Mouse (Mus musculus) neural tube, embryonic 13.5 days (tissue): ENCODE measurements at regions not wholly inside any gene's neighbourhood (a gene's known extent, or its start where the extent isn't known, plus 50 kb on each side); places are given as distances from the start of the nearest gene placed in this dataset.

Experiments
- ATAC-seq: fragments of 200-750 bp; cut with Nextera tagmentation; 2 replicates; pipeline ENCODE4 v1.8.0; 2017; ENCODE audit warnings: low read depth, mild to moderate bottlenecking, moderate TSS enrichment, moderate library complexity
- H3K27ac ChIP-seq: fragments of 300-500 bp; sonication (generic); replicated peaks from 2 replicates; pipeline ENCODE4 v1.5.1; 2015; ENCODE audit warnings: moderate library complexity, mild to moderate bottlenecking, inconsistent platforms
- H3K27me3 ChIP-seq: fragments of 300-500 bp; sonication (generic); 2 replicates; pipeline ENCODE4 v1.6.1; 2015; ENCODE audit warnings: mild to moderate bottlenecking, inconsistent platforms
- H3K36me3 ChIP-seq: fragments of 300-500 bp; sonication (generic); 2 replicates; pipeline ENCODE4 v1.6.1; 2015; ENCODE audit warnings: mild to moderate bottlenecking, inconsistent platforms
- H3K4me1 ChIP-seq: fragments of 300-500 bp; sonication (generic); replicated peaks from 2 replicates; pipeline ENCODE4 v1.6.1; 2015; ENCODE audit warnings: inconsistent platforms
- H3K4me2 ChIP-seq: fragments of 300-500 bp; sonication (generic); 2 replicates; pipeline ENCODE4 v1.6.1; 2015; ENCODE audit warnings: inconsistent platforms, mild to moderate bottlenecking, moderate library complexity
- H3K4me3 ChIP-seq: fragments of 300-500 bp; sonication (generic); 2 replicates; pipeline ENCODE4 v1.5.1; 2015; ENCODE audit warnings: mild to moderate bottlenecking, inconsistent platforms
- H3K9ac ChIP-seq: fragments of 300-500 bp; sonication (generic); 2 replicates; pipeline ENCODE4 v1.6.1; 2015; ENCODE audit warnings: moderate library complexity, mild to moderate bottlenecking, inconsistent platforms
- H3K9me3 ChIP-seq: fragments of 300-500 bp; sonication (generic); 2 replicates; pipeline ENCODE4 v1.6.1; 2016; ENCODE audit warnings: inconsistent platforms
- WGBS: fragments of 180-500 bp; shearing (Covaris S2); methylation state at CpG from one replicate; pipeline ENCODE4 v1.1.7; 2015; 5-methylcytosine and 5-hydroxymethylcytosine counted together

DNA sequence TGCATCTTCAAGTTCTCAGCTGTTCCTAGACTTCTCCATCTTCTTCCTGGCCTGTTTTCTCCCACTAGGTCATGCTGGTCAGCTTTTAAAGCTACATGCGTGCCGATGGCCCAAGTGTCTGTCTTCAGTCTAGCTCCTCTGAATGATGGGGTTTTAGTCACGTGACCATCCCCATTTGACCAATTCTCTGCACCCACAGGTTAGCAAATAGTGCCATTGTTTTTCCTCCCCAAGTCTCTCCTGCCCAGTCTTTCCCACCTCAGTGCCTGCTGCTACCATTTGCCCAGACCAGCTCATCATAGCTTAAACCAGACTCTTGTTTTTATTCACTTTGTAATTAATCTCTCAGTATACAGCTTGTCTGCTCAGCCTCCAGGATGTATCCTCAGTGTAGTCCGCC, 62.3 kb downstream of the Zfp706 start:
- Histone ChIP-seq H3K36me3 (no peaks in the 10 kb centered on the region), H3K4me2 (no peak overlapping the region), H3K27ac (no peak overlapping the region), H3K4me1 (peaks cover 35% of the 10 kb centered on the region), H3K27me3 (no peaks in the 10 kb centered on the region), H3K9ac (no peak overlapping the region), H3K4me3 (no peak overlapping the region), H3K9me3 (no peaks in the 10 kb centered on the region)
- 54% methylated on average over 4 of the region's 4 CpGs for WGBS
- no peak for ATAC-seq

DNA sequence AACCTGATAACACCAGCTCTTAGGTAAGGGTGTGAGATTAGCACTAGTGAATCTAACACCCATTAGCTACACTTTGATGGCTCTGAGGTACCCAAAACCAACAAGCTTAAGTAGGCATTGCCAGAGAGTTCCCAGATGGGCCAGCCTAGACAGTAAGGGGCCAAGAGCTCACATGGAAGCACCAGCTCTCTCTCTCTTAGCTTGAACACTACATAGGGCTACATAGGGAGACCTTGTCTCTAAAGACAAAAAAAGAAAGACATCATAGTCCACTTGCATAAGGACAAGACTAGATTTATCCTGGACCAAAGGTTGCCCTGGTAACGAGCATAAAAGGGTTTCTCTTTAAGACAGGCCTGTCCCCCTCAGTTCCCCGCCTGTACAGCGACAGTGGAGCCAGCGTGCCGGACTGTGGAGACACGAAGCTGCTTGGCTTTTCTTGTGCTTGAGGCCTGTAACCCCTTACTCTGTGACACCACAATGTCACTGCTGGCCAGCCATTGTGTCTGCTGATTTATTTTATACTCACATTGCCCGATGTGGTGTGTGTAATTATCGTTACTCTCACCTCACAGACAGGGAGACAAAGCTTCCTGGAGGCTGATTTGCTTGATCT, 62.9 kb downstream of the Zfp706 start:
- Histone ChIP-seq H3K27me3 (no peaks in the 10 kb centered on the region), H3K27ac (no peak overlapping the region; the same call in 1 of the 2 replicates), H3K9me3 (no peaks in the 10 kb centered on the region), H3K4me3 (no peak overlapping the region), H3K9ac (no peak overlapping the region), H3K4me2 (no peak overlapping the region), H3K36me3 (no peaks in the 10 kb centered on the region), H3K4me1 (peaks cover 36% of the 10 kb centered on the region)
- WGBS: 15% methylated on average over 8 of the region's 8 CpGs
- peak; percentile 44; the same call in 1 of the 2 replicates for ATAC-seq

DNA sequence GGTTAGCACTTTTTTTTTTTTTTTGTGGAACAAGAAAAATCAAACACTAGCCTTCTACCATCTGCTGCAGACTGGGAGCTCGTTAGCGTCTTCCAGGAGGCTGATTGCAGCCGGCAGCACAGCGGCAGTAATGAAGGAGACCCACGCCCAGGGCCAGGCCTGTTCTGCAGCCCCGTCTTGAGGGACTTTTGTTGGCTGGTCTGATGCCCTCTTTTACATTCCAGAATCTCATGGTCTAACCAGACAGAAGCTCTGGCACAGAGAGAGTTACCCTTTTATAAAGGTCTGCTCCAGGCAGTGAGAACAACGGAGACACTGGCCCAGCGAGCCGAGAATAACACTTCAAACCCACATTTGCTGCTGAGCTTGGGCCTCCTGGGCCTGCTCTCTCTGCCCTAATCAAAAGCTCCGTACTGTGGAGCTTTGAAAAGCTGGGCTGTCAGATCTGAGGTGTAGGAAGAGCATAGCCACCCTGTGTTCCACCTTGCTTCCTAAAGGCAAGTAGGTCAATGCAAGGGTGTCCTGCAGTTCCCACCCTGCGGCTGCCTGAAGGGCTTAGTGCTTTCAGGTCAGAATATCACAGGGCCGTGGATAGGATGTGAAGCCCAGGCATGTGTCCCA, 64.0 kb downstream of the Zfp706 start:
- H3K27me3 ChIP-seq: no peaks in the 10 kb centered on the region
- H3K4me2 ChIP-seq: no peak overlapping the region
- no peak overlapping the region for H3K4me3 ChIP-seq
- WGBS: 25% methylated on average over 12 of the region's 12 CpGs
- H3K9me3 ChIP-seq: no peaks in the 10 kb centered on the region
- H3K9ac ChIP-seq: no peak overlapping the region
- peak overlapping the region; percentile 73 for H3K27ac ChIP-seq
- H3K36me3 ChIP-seq: no peaks in the 10 kb centered on the region
- H3K4me1 ChIP-seq: peaks cover 42% of the 10 kb centered on the region
- no peak for ATAC-seq

DNA sequence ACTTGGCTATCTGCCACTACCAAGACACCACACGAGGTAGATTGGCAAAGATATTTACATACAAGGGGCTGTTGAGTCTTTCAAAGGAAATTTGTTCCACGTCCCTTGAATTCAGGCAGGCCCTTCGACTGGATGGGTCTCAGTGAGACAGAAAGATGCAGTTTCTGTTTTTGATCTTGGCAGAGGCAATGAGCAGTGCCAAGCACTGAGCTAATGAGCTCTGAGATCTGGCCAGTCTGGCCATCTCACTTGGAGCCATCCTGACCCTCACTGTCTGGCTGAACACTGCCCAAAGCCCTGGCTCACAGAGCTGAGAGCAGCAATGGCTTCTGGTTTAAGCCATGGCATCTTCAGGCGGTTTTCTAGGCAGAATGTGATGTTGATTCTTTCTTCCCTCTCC, 65.3 kb downstream of the Zfp706 start:
- H3K27me3 ChIP-seq: no peaks in the 10 kb centered on the region
- ATAC-seq: no peak
- H3K36me3 ChIP-seq: no peaks in the 10 kb centered on the region
- H3K9me3 ChIP-seq: no peaks in the 10 kb centered on the region
- no peak overlapping the region for H3K9ac ChIP-seq
- H3K4me3 ChIP-seq: no peak overlapping the region
- H3K4me2 ChIP-seq: no peak overlapping the region
- H3K4me1 ChIP-seq: peaks cover 52% of the 10 kb centered on the region
- whole genome bisulfite sequencing: 68% methylated on average over 4 of the region's 4 CpGs
- H3K27ac ChIP-seq: no peak overlapping the region

DNA sequence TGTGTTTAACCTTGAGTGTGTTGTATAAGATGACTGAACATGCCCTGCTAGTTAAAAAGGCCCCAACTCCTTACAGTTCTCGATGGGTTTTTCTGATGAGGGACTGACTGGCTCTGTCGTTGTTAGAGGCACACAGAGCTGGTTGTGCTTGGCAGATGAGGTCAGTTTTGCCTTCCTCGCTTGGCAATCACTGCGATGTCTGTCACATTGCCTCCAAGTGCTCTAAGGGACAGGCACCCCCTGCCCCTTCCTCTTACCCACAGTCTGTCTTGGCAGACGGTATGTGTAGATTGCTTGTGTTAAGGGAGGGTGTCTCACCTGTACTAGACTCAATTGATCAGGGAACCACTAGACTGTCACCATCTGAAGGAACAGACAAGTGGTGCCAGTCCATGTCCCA, 65.8 kb downstream of the Zfp706 start:
- no peaks in the 10 kb centered on the region for H3K27me3 ChIP-seq
- H3K4me2 ChIP-seq: no peak overlapping the region
- no peak for ATAC-seq
- H3K9me3 ChIP-seq: no peaks in the 10 kb centered on the region
- no peaks in the 10 kb centered on the region for H3K36me3 ChIP-seq
- 89% methylated on average over 5 of the region's 5 CpGs for WGBS
- no peak overlapping the region for H3K27ac ChIP-seq
- H3K4me1 ChIP-seq: peaks cover 52% of the 10 kb centered on the region
- H3K9ac ChIP-seq: no peak overlapping the region
- no peak overlapping the region for H3K4me3 ChIP-seq

DNA sequence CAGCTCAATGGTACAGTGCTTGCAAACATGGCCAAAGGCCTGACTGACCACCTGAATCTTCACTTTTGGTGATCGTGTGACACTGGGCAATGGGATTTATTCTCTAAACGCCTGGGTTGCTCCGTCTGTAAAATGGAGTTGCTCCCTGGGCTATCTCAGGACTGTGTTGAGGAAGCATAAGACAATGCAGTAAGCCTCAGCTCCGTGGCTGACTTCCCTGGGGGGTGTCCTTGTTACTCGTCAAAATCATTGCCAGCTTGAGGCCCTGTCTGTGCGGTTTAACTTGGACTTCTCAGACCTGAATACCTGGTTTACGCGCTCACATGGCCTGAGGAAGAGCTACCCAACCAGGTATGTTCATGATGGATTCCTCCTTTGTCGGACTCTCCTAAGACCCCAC, 68.0 kb downstream of the Zfp706 start:
- H3K4me2 ChIP-seq: peak overlapping the region; percentile 81
- no peak overlapping the region for H3K4me3 ChIP-seq
- no peak for ATAC-seq
- H3K36me3 ChIP-seq: no peaks in the 10 kb centered on the region
- H3K27ac ChIP-seq: peak overlapping the region; percentile 99
- H3K9ac ChIP-seq: peak overlapping the region; percentile 89
- H3K27me3 ChIP-seq: no peaks in the 10 kb centered on the region
- WGBS: 85% methylated on average over 9 of the region's 9 CpGs
- H3K9me3 ChIP-seq: no peaks in the 10 kb centered on the region
- peaks cover 40% of the 10 kb centered on the region for H3K4me1 ChIP-seq

DNA sequence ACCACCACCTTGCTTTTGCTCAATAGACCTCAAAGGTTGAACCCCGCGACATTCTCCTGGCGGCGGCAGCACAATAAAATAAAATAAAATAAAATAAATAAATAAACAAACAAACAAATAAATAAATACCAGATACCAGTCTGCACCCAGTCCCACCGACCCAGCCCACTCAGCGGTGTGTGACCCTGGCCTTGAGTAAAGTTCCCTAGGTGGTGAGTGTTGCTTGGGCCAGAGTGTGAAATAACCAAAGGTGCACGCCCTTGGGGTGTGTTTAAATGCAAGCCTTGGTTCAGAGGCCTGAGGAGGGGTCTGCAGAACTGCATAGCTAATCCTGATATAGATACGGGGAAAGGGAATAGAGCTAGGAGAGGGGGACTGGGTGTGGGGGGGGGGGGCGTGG, 68.4 kb downstream of the Zfp706 start:
- H3K4me1 ChIP-seq: peaks cover 38% of the 10 kb centered on the region
- 28% methylated on average over 9 of the region's 9 CpGs for WGBS

DNA sequence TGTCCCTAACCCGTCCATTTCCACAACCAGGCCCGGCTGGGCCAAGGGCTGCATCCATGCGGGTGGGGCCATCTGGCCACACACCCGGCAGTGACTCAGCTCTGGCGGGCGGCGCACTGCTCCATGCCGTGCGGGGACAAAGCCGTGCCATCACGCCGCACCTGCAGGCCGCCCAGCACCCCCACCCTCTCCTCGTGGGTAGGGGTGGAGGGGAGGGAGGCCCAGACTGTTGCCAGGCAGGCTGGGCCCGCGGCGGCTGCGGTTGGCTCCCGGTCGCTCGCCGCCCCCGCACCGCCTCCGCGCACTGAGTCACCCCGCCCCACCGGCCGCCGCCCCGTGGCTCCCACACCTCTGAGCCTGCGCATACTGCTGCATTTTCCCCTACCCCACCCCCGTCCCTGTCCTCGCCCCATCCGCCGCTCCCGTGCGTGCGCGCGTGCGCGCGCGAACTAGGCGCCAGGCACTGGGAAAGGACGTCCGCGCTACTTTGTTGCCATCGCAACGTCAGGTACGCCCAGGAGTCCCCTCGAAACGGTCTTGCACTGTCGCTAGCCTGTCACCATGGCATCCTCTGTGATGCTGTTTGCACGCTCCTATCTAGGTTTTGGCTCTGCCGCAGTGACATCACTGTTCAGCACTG, 68.9 kb downstream of the Zfp706 start:
- Histone ChIP-seq H3K4me1 (peaks cover 32% of the 10 kb centered on the region), H3K4me3 (peak overlapping the region; percentile 47), H3K9ac (peak overlapping the region; percentile 89), H3K4me2 (peak overlapping the region; percentile 81), H3K27me3 (no peaks in the 10 kb centered on the region), H3K9me3 (no peaks in the 10 kb centered on the region), H3K27ac (peak overlapping the region; percentile 99), H3K36me3 (no peaks in the 10 kb centered on the region)
- under 1% methylated on average over 53 of the region's 57 CpGs for WGBS
- peak; percentile 95 for ATAC-seq

More for the DNA sequence above, 68.4 kb downstream of the Zfp706 start:
- Histone ChIP-seq H3K9me3 (no peaks in the 10 kb centered on the region), H3K4me3 (peak overlapping the region; percentile 47), H3K9ac (peak overlapping the region; percentile 89), H3K4me2 (peak overlapping the region; percentile 81), H3K27me3 (no peaks in the 10 kb centered on the region), H3K36me3 (no peaks in the 10 kb centered on the region), H3K27ac (peak overlapping the region; percentile 99)
- ATAC-seq: peak; percentile 38

DNA sequence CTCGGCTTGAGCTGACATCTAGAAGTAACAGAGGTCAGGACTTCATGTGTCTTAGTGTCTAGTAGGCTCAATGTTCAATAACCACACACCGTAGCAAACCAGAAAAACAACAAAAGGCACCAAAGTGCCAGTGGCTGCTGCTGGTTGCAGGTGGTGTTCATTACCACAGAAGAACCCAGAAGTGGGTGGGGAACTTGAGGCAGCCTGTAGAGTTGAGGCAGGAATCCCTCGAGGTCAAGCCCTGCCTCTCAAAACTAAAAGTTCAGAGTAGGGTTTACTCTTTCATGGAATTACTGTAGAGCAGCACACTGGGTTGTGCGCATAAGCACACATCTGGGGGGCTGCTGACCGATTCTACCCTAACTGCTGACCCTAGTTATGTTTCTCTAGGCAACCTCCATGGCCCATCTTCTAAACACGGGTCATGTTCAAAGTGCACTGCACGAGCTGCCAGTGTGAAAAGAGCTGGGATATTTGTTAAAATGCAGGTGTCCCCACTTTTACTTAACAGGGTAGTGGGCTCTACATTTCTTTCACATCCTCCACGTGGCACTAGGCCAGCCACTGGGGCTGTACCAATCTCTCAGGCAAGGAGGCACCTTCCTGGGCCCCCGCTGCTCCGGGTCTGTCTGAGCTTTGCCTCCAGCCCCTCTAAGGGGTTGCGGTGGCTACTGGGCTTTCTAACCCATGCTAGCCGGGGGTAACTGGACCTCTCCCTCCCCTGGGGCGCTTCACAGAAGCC, 69.6 kb downstream of the Zfp706 start:
- 24% methylated on average over 13 of the region's 13 CpGs for WGBS
- Histone ChIP-seq H3K4me2 (peak overlapping the region; percentile 81), H3K9ac (peak overlapping the region; percentile 89), H3K36me3 (no peaks in the 10 kb centered on the region), H3K9me3 (no peaks in the 10 kb centered on the region), H3K27ac (peak overlapping the region; percentile 99), H3K4me3 (peak overlapping the region; percentile 47), H3K27me3 (no peaks in the 10 kb centered on the region), H3K4me1 (peaks cover 25% of the 10 kb centered on the region)
- ATAC-seq: peak; percentile 1; the same call in 1 of the 2 replicates

DNA sequence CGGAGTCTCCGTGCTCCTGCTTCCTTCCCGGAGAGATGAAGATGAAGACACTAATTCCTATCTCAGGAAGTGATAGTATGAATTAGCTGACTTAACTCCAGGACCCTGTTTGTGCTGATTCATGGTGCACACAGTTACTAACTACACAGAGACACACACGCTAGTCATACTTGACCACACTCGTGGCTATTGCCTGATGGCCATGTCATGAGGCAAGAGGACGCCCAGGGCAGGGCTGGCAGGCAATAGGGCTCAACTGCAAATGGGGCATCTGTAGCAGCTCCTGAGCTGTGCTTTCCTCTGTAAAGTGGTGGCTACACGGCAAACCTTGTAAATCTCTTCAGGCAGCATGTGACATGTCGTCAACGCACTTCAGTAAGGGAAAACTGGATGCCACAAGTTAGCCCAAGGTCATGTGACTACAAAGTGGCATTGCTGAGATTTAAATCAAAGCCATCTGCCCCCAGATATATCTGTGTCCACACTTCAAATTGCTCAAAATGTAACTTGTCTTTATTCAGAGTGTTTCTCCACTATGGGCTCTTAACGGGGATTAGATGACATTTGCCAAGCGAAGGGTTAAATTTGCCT, 70.4 kb downstream of the Zfp706 start:
- H3K4me3 ChIP-seq: no peak overlapping the region
- no peak overlapping the region for H3K27ac ChIP-seq
- no peak overlapping the region for H3K9ac ChIP-seq
- H3K36me3 ChIP-seq: no peaks in the 10 kb centered on the region
- peaks cover 18% of the 10 kb centered on the region for H3K4me1 ChIP-seq
- no peak overlapping the region for H3K4me2 ChIP-seq
- WGBS: 85% methylated on average over 11 of the region's 11 CpGs
- ATAC-seq: no peak
- H3K27me3 ChIP-seq: no peaks in the 10 kb centered on the region
- no peaks in the 10 kb centered on the region for H3K9me3 ChIP-seq

DNA sequence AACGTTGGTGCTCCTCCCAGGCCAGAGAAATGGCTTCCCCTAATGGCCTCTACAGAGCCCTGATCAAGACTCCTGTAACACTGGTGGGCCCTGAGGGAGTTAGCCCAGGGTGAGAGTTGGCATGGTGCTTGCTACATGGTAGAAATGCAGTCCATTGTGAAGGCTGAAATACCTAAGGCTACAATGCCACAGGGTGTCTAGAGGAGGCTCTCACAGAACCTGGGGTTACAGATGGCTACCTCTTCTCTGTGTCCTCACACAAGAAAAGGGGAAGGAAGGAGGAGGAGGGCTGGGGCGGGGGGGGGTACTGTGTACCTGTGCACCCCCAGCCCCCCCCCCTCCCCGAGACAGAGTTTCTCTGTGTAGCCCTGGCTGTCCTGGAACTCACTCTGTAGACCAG, 72.8 kb downstream of the Zfp706 start:
- Histone ChIP-seq H3K9ac (no peak overlapping the region), H3K4me1 (peaks cover 17% of the 10 kb centered on the region), H3K27me3 (no peaks in the 10 kb centered on the region), H3K4me3 (no peak overlapping the region), H3K36me3 (no peaks in the 10 kb centered on the region), H3K9me3 (no peaks in the 10 kb centered on the region), H3K4me2 (no peak overlapping the region), H3K27ac (no peak overlapping the region)
- 72% methylated on average over 3 of the region's 3 CpGs for WGBS
- ATAC-seq: no peak

DNA sequence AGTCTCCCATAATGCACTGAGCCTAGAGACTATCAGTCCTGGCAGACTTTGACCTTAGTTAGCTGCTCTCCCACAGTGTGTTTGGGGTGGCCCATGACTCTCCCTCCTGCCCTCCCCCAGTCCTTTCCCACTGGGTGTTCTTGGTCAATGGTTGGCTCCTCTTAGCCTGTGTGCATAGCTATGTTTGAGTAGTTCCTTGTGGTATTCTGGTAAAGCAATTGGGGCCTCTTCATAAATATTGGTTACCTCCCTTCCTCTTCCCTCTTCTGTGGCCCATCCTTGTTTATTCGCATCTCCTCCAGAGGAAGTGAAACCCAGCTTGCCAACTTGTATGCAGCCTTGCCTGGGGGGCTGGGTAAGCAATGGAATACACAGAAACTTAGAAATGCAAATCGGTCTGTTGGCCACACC, 74.0 kb downstream of the Zfp706 start:
- Histone ChIP-seq H3K9ac (no peak overlapping the region), H3K27me3 (no peaks in the 10 kb centered on the region), H3K9me3 (no peaks in the 10 kb centered on the region), H3K4me1 (peaks cover 10% of the 10 kb centered on the region), H3K27ac (no peak overlapping the region), H3K4me3 (no peak overlapping the region), H3K4me2 (no peak overlapping the region), H3K36me3 (no peaks in the 10 kb centered on the region)
- WGBS: 82% methylated on average over 2 of the region's 2 CpGs
- no peak for ATAC-seq
